Comparison of ENCODE assay signal across 30 mouse cellular contexts in genomic region chr19:59480563-59480962, GRCm38 (mm10). TPM values are rescaled to one million over a fixed set of nuclear protein-coding genes. Genes with fewer than 3 reads are reported as not detected.
"Had no signal": no experiment of that assay in that cellular context is flagged by ENCODE, and none has a peak within 500 bp of the region (broad histone marks: within the 10 kb centered on the region; RNA-seq: fewer than 3 reads in every experiment).

No protein-coding gene starts in this region.

- H3K9me3 ChIP-seq: heart, embryonic 13.5 days; heart, embryonic 15.5 days; hindbrain, embryonic 10.5 days; hindbrain, embryonic 12.5 days; limb, embryonic 12.5 days; liver, embryonic 13.5 days had no signal

- H3K27me3 ChIP-seq: hindbrain, embryonic 12.5 days; liver, embryonic 13.5 days had no signal

- H3K4me2 ChIP-seq: heart, embryonic 11.5 days; heart, embryonic 13.5 days; heart, embryonic 15.5 days; hindbrain, embryonic 12.5 days; hindbrain, embryonic 14.5 days; limb, embryonic 12.5 days; liver, embryonic 11.5 days; liver, embryonic 13.5 days had no signal

- DNase-seq: gastrocnemius, adult 2 months; gastrocnemius, postnatal 10 days; gastrocnemius, postnatal 25 days; heart, adult 18-20 months; heart, postnatal 4 days; kidney, adult 18-20 months; kidney, adult 8-10 months; kidney, postnatal 10 days; kidney, postnatal 25 days; kidney, postnatal 4 days; left cerebral cortex, postnatal 4 days; liver; liver, embryonic 13.5 days had no signal

- H3K9ac ChIP-seq: heart, embryonic 13.5 days; heart, embryonic 15.5 days; hindbrain, embryonic 12.5 days; hindbrain, embryonic 14.5 days; limb, embryonic 12.5 days; liver, embryonic 13.5 days had no signal

- ATAC-seq: hindbrain, embryonic 16.5 days; inflammation-experienced regulatory T-cells, adult 6 months; intestine, embryonic 16.5 days had no signal

- H3K4me3 ChIP-seq: gastrocnemius, adult 2 months; heart, embryonic 13.5 days; heart, embryonic 15.5 days; hindbrain, embryonic 10.5 days; hindbrain, embryonic 12.5 days; layer of hippocampus, adult 2 months; left cerebral cortex, adult 2 months; limb, embryonic 12.5 days; liver, embryonic 13.5 days had no signal

- H3K27ac ChIP-seq: gastrocnemius, adult 2 months; heart, embryonic 13.5 days; heart, embryonic 15.5 days; hindbrain, embryonic 10.5 days; hindbrain, embryonic 12.5 days; hindbrain, embryonic 14.5 days; layer of hippocampus, adult 2 months; left cerebral cortex, adult 2 months; limb, embryonic 12.5 days; liver, embryonic 13.5 days had no signal

- H3K4me1 ChIP-seq: heart, embryonic 13.5 days; heart, embryonic 15.5 days; hindbrain, embryonic 10.5 days; hindbrain, embryonic 12.5 days; limb, embryonic 12.5 days; liver, embryonic 13.5 days had no signal

- H3K36me3 ChIP-seq: heart, embryonic 13.5 days; heart, embryonic 15.5 days; hindbrain, embryonic 10.5 days; hindbrain, embryonic 12.5 days; limb, embryonic 12.5 days; liver, embryonic 13.5 days had no signal

RNA-seq across cellular contexts. Expression of gene Emx2, which starts 22.4 kb away (rescaled TPM):
- total RNA-seq: granulocyte monocyte progenitor cell, adult 5-6 weeks; heart, adult 8-10 months; heart, postnatal 25 days; heart, postnatal 4 days had no signal
- polyA plus RNA-seq: heart, embryonic 13.5 days; heart, embryonic 15.5 days; heart, postnatal 0 days; hindbrain, embryonic 14.5 days; hindbrain, embryonic 16.5 days; inflammation-experienced regulatory T-cells, adult 6 months; intestine, embryonic 16.5 days; liver, embryonic 13.5 days had no signal
